Mouse (Mus musculus): ENCODE measurements at regions not wholly inside any gene's neighbourhood (a gene's known extent, or its start where the extent isn't known, plus 50 kb on each side); places are given as distances from the start of the nearest gene placed in this dataset.

- Histone ChIP-seq H3ac (ENCODE audit: control insufficient read depth, insufficient read length, low read depth) (no peak overlapping the region), H3K79me3 (ENCODE audit: low read depth) (no peaks in the 10 kb centered on the region), H3K27me3 (ENCODE audit: control insufficient read depth, insufficient read depth, insufficient read length) (no peaks in the 10 kb centered on the region), H3K4me3 (ENCODE audit: insufficient read depth, poor library complexity, severe bottlenecking) (no peak overlapping the region), H3K36me3 (ENCODE audit: control insufficient read depth, insufficient read depth) (no peaks in the 10 kb centered on the region), H3K79me2 (ENCODE audit: control insufficient read depth, insufficient read depth) (no peaks in the 10 kb centered on the region)
- no peak for TF ChIP-seq MAX (IDR thresholded peaks at IDR 0.05)
- TF ChIP-seq MYOG (IDR thresholded peaks at IDR 0.05; ENCODE audit: control insufficient read depth, extremely low read depth, insufficient read length) = no peak
- no peak for TF ChIP-seq CEBPB (IDR thresholded peaks at IDR 0.05; ENCODE audit: low read depth)
- no peak for TF ChIP-seq FOSL1 (IDR thresholded peaks at IDR 0.05; ENCODE audit: insufficient read depth, low read length, poor library complexity, severe bottlenecking)
- TF ChIP-seq CTCF (IDR thresholded peaks at IDR 0.05; ENCODE audit: control insufficient read depth, insufficient read depth, insufficient read length) = no peak
- no peak for TF ChIP-seq USF1 (IDR thresholded peaks at IDR 0.05; ENCODE audit: low read depth)
- no peak for TF ChIP-seq MYOD1 (IDR thresholded peaks at IDR 0.05; ENCODE audit: control insufficient read depth, insufficient read length, low read depth)
Measured at GRCm38 (mm10) chr1:12345439-12345819, 931.5 kb downstream of the A830018L16Rik start.

GRCm38 (mm10) chr1:12354531-12354930, 940.6 kb downstream of the A830018L16Rik start:
- no peaks in the 10 kb centered on the region for H3K36me3 ChIP-seq (ENCODE audit: control insufficient read depth, insufficient read depth)
- H3K4me3 ChIP-seq (ENCODE audit: insufficient read depth, poor library complexity, severe bottlenecking) = no peak overlapping the region
- no peak for TF ChIP-seq MYOD1 (IDR thresholded peaks at IDR 0.05; ENCODE audit: control insufficient read depth, insufficient read length, low read depth)
- TF ChIP-seq FOSL1 (IDR thresholded peaks at IDR 0.05; ENCODE audit: insufficient read depth, low read length, poor library complexity, severe bottlenecking) = no peak
- TF ChIP-seq USF1 (IDR thresholded peaks at IDR 0.05; ENCODE audit: low read depth) = no peak
- no peak for TF ChIP-seq MYOG (IDR thresholded peaks at IDR 0.05; ENCODE audit: control insufficient read depth, extremely low read depth, insufficient read length)
- TF ChIP-seq CTCF (IDR thresholded peaks at IDR 0.05; ENCODE audit: control insufficient read depth, insufficient read depth, insufficient read length) = no peak
- TF ChIP-seq CEBPB (IDR thresholded peaks at IDR 0.05; ENCODE audit: low read depth) = no peak
- TF ChIP-seq MAX (IDR thresholded peaks at IDR 0.05) = no peak
- H3K27me3 ChIP-seq (ENCODE audit: control insufficient read depth, insufficient read depth, insufficient read length) = no peaks in the 10 kb centered on the region
- H3K79me3 ChIP-seq (ENCODE audit: low read depth) = no peaks in the 10 kb centered on the region
- H3ac ChIP-seq (ENCODE audit: control insufficient read depth, insufficient read length, low read depth) = no peak overlapping the region
- H3K79me2 ChIP-seq (ENCODE audit: control insufficient read depth, insufficient read depth) = no peaks in the 10 kb centered on the region

- no peaks in the 10 kb centered on the region for H3K79me3 ChIP-seq (ENCODE audit: low read depth)
- H3K4me3 ChIP-seq (ENCODE audit: insufficient read depth, poor library complexity, severe bottlenecking) = no peak overlapping the region
- no peaks in the 10 kb centered on the region for H3K79me2 ChIP-seq (ENCODE audit: control insufficient read depth, insufficient read depth)
- TF ChIP-seq CEBPB (IDR thresholded peaks at IDR 0.05; ENCODE audit: low read depth) (no peak), CTCF (IDR thresholded peaks at IDR 0.05; ENCODE audit: control insufficient read depth, insufficient read depth, insufficient read length) (no peak), FOSL1 (IDR thresholded peaks at IDR 0.05; ENCODE audit: insufficient read depth, low read length, poor library complexity, severe bottlenecking) (no peak), MYOD1 (IDR thresholded peaks at IDR 0.05; ENCODE audit: control insufficient read depth, insufficient read length, low read depth) (no peak), MAX (IDR thresholded peaks at IDR 0.05) (no peak), USF1 (IDR thresholded peaks at IDR 0.05; ENCODE audit: low read depth) (no peak), MYOG (IDR thresholded peaks at IDR 0.05; ENCODE audit: control insufficient read depth, extremely low read depth, insufficient read length) (no peak)
- H3K27me3 ChIP-seq (ENCODE audit: control insufficient read depth, insufficient read depth, insufficient read length) = no peaks in the 10 kb centered on the region
- no peaks in the 10 kb centered on the region for H3K36me3 ChIP-seq (ENCODE audit: control insufficient read depth, insufficient read depth)
- no peak overlapping the region for H3ac ChIP-seq (ENCODE audit: control insufficient read depth, insufficient read length, low read depth)
Measured at GRCm38 (mm10) chr1:12367872-12368271, 954.0 kb downstream of the A830018L16Rik start.

GRCm38 (mm10) chr1:12372968-12373367, 959.1 kb downstream of the A830018L16Rik start:
- Histone ChIP-seq H3K27me3 (ENCODE audit: control insufficient read depth, insufficient read depth, insufficient read length) (no peaks in the 10 kb centered on the region), H3K79me3 (ENCODE audit: low read depth) (no peaks in the 10 kb centered on the region), H3K79me2 (ENCODE audit: control insufficient read depth, insufficient read depth) (no peaks in the 10 kb centered on the region), H3K36me3 (ENCODE audit: control insufficient read depth, insufficient read depth) (no peaks in the 10 kb centered on the region), H3ac (ENCODE audit: control insufficient read depth, insufficient read length, low read depth) (no peak overlapping the region), H3K4me3 (ENCODE audit: insufficient read depth, poor library complexity, severe bottlenecking) (no peak overlapping the region)
- TF ChIP-seq MYOD1 (IDR thresholded peaks at IDR 0.05; ENCODE audit: control insufficient read depth, insufficient read length, low read depth) (no peak), FOSL1 (IDR thresholded peaks at IDR 0.05; ENCODE audit: insufficient read depth, low read length, poor library complexity, severe bottlenecking) (no peak), MAX (IDR thresholded peaks at IDR 0.05) (no peak), USF1 (IDR thresholded peaks at IDR 0.05; ENCODE audit: low read depth) (no peak), CTCF (IDR thresholded peaks at IDR 0.05; ENCODE audit: control insufficient read depth, insufficient read depth, insufficient read length) (no peak), MYOG (IDR thresholded peaks at IDR 0.05; ENCODE audit: control insufficient read depth, extremely low read depth, insufficient read length) (no peak), CEBPB (IDR thresholded peaks at IDR 0.05; ENCODE audit: low read depth) (no peak)

- Histone ChIP-seq H3K27me3 (ENCODE audit: control insufficient read depth, insufficient read depth, insufficient read length) (no peaks in the 10 kb centered on the region), H3K79me2 (ENCODE audit: control insufficient read depth, insufficient read depth) (no peaks in the 10 kb centered on the region), H3K4me3 (ENCODE audit: insufficient read depth, poor library complexity, severe bottlenecking) (no peak overlapping the region), H3K36me3 (ENCODE audit: control insufficient read depth, insufficient read depth) (no peaks in the 10 kb centered on the region), H3ac (ENCODE audit: control insufficient read depth, insufficient read length, low read depth) (no peak overlapping the region), H3K79me3 (ENCODE audit: low read depth) (no peaks in the 10 kb centered on the region)
- TF ChIP-seq CEBPB (IDR thresholded peaks at IDR 0.05; ENCODE audit: low read depth) = no peak
- no peak for TF ChIP-seq MAX (IDR thresholded peaks at IDR 0.05)
- TF ChIP-seq CTCF (IDR thresholded peaks at IDR 0.05; ENCODE audit: control insufficient read depth, insufficient read depth, insufficient read length) = no peak
- TF ChIP-seq MYOG (IDR thresholded peaks at IDR 0.05; ENCODE audit: control insufficient read depth, extremely low read depth, insufficient read length) = no peak
- no peak for TF ChIP-seq FOSL1 (IDR thresholded peaks at IDR 0.05; ENCODE audit: insufficient read depth, low read length, poor library complexity, severe bottlenecking)
Measured at GRCm38 (mm10) chr1:12398146-12398884, 984.4 kb downstream of the A830018L16Rik start.

Measured in C2C12 (cell line).